Mouse (Mus musculus): ENCODE measurements around the gene Scrn2. TPM values are rescaled to one million over a fixed set of nuclear protein-coding genes. Genes with fewer than 3 reads are reported as not detected.

Gene Scrn2
- polyA plus RNA-seq, 1 experiment from 2014 or later: 8.6 TPM

- H3K9me3 ChIP-seq (ENCODE audit: control insufficient read depth, low read length): no peaks in the 10 kb centered on the region
- H3K9ac ChIP-seq (replicated peaks; ENCODE audit: low read depth, low read length): peak overlapping the region; percentile 53
- peak overlapping the region; percentile 46 for H3K4me3 ChIP-seq (ENCODE audit: low read depth, low read length)
- ATAC-seq (ENCODE audit: low read depth): no peak
- WGBS: 23% methylated on average over 15 of the region's 15 CpGs
- H3K27ac ChIP-seq (ENCODE audit: low read depth, low read length): peak overlapping the region; percentile 41
- H3K4me1 ChIP-seq (ENCODE audit: control insufficient read depth, insufficient read depth, low read length): peaks cover 3% of the 10 kb centered on the region; the same call in 1 of the 2 replicates
- peak overlapping the region; percentile 78 for H3K4me2 ChIP-seq (ENCODE audit: low read depth, low read length)
- no peaks in the 10 kb centered on the region; the same call in 1 of the 2 replicates for H3K36me3 ChIP-seq (ENCODE audit: control insufficient read depth, insufficient read depth, low read length)
- no peaks in the 10 kb centered on the region for H3K27me3 ChIP-seq (ENCODE audit: control insufficient read depth, insufficient read depth, low read length)
Measured at GRCm38 (mm10) chr11:97030426-97030825, 688 bp downstream of the Scrn2 start.

- WGBS: 79% methylated on average over 12 of the region's 12 CpGs
- no peak overlapping the region for H3K4me2 ChIP-seq (ENCODE audit: low read depth, low read length)
- no peak overlapping the region for H3K4me3 ChIP-seq (ENCODE audit: low read depth, low read length)
- no peaks in the 10 kb centered on the region for H3K4me1 ChIP-seq (ENCODE audit: control insufficient read depth, insufficient read depth, low read length)
- no peaks in the 10 kb centered on the region; the same call in 1 of the 2 replicates for H3K36me3 ChIP-seq (ENCODE audit: control insufficient read depth, insufficient read depth, low read length)
- H3K9ac ChIP-seq (replicated peaks; ENCODE audit: low read depth, low read length): no peak overlapping the region
- no peak overlapping the region for H3K27ac ChIP-seq (ENCODE audit: low read depth, low read length)
- no peaks in the 10 kb centered on the region for H3K27me3 ChIP-seq (ENCODE audit: control insufficient read depth, insufficient read depth, low read length)
- no peaks in the 10 kb centered on the region for H3K9me3 ChIP-seq (ENCODE audit: control insufficient read depth, low read length)
- no peak for ATAC-seq (ENCODE audit: low read depth)
Measured at GRCm38 (mm10) chr11:97031977-97032376, 2.2 kb downstream of the Scrn2 start.

GRCm38 (mm10) chr11:97032499-97032898 is 2.8 kb downstream of the Scrn2 start:
- Histone ChIP-seq H3K27ac (ENCODE audit: low read depth, low read length) (no peak overlapping the region), H3K36me3 (ENCODE audit: control insufficient read depth, insufficient read depth, low read length) (no peaks in the 10 kb centered on the region; the same call in 1 of the 2 replicates), H3K4me3 (ENCODE audit: low read depth, low read length) (no peak overlapping the region), H3K9ac (replicated peaks; ENCODE audit: low read depth, low read length) (no peak overlapping the region), H3K27me3 (ENCODE audit: control insufficient read depth, insufficient read depth, low read length) (no peaks in the 10 kb centered on the region), H3K4me1 (ENCODE audit: control insufficient read depth, insufficient read depth, low read length) (no peaks in the 10 kb centered on the region), H3K9me3 (ENCODE audit: control insufficient read depth, low read length) (no peaks in the 10 kb centered on the region), H3K4me2 (ENCODE audit: low read depth, low read length) (no peak overlapping the region)
- ATAC-seq (ENCODE audit: low read depth): no peak
- WGBS: 98% methylated on average over 4 of the region's 4 CpGs

- ATAC-seq (ENCODE audit: low read depth): no peak
- Histone ChIP-seq H3K27ac (ENCODE audit: low read depth, low read length) (no peak overlapping the region), H3K4me1 (ENCODE audit: control insufficient read depth, insufficient read depth, low read length) (no peaks in the 10 kb centered on the region), H3K4me3 (ENCODE audit: low read depth, low read length) (no peak overlapping the region), H3K36me3 (ENCODE audit: control insufficient read depth, insufficient read depth, low read length) (no peaks in the 10 kb centered on the region; the same call in 1 of the 2 replicates), H3K9me3 (ENCODE audit: control insufficient read depth, low read length) (no peaks in the 10 kb centered on the region), H3K4me2 (ENCODE audit: low read depth, low read length) (no peak overlapping the region), H3K27me3 (ENCODE audit: control insufficient read depth, insufficient read depth, low read length) (no peaks in the 10 kb centered on the region), H3K9ac (replicated peaks; ENCODE audit: low read depth, low read length) (no peak overlapping the region)
- 92% methylated on average over 4 of the region's 4 CpGs for WGBS
Measured at GRCm38 (mm10) chr11:97033781-97034180, 4.0 kb downstream of the Scrn2 start.

GRCm38 (mm10) chr11:97036141-97036540 is 6.4 kb downstream of the Scrn2 start:
- ATAC-seq (ENCODE audit: low read depth): no peak
- WGBS: 91% methylated on average over 5 of the region's 5 CpGs
- H3K4me3 ChIP-seq (ENCODE audit: low read depth, low read length): no peak overlapping the region

GRCm38 (mm10) chr11:97038881-97039280 is 9.1 kb downstream of the Scrn2 start:
- 63% methylated on average over 7 of the region's 7 CpGs for WGBS
- no peak overlapping the region for H3K9ac ChIP-seq (replicated peaks; ENCODE audit: low read depth, low read length)
- H3K36me3 ChIP-seq (ENCODE audit: control insufficient read depth, insufficient read depth, low read length): no peaks in the 10 kb centered on the region
- no peak overlapping the region for H3K4me3 ChIP-seq (ENCODE audit: low read depth, low read length)
- H3K27me3 ChIP-seq (ENCODE audit: control insufficient read depth, insufficient read depth, low read length): no peaks in the 10 kb centered on the region
- H3K27ac ChIP-seq (ENCODE audit: low read depth, low read length): no peak overlapping the region
- no peak for ATAC-seq (ENCODE audit: low read depth)
- H3K9me3 ChIP-seq (ENCODE audit: control insufficient read depth, low read length): no peaks in the 10 kb centered on the region
- H3K4me1 ChIP-seq (ENCODE audit: control insufficient read depth, insufficient read depth, low read length): peaks cover 8% of the 10 kb centered on the region; the same call in 1 of the 2 replicates
- H3K4me2 ChIP-seq (ENCODE audit: low read depth, low read length): no peak overlapping the region

More at GRCm38 (mm10) chr11:97036141-97036540, 6.4 kb downstream of the Scrn2 start:
- H3K36me3 ChIP-seq (ENCODE audit: control insufficient read depth, insufficient read depth, low read length): no peaks in the 10 kb centered on the region; the same call in 1 of the 2 replicates
- H3K4me1 ChIP-seq (ENCODE audit: control insufficient read depth, insufficient read depth, low read length): no peaks in the 10 kb centered on the region
- H3K4me2 ChIP-seq (ENCODE audit: low read depth, low read length): no peak overlapping the region
- no peaks in the 10 kb centered on the region for H3K9me3 ChIP-seq (ENCODE audit: control insufficient read depth, low read length)
- H3K27ac ChIP-seq (ENCODE audit: low read depth, low read length): no peak overlapping the region
- H3K9ac ChIP-seq (replicated peaks; ENCODE audit: low read depth, low read length): no peak overlapping the region
- H3K27me3 ChIP-seq (ENCODE audit: control insufficient read depth, insufficient read depth, low read length): no peaks in the 10 kb centered on the region

GRCm38 (mm10) chr11:97040301-97041021 is 10.7 kb downstream of the Scrn2 start:
- H3K9me3 ChIP-seq (ENCODE audit: control insufficient read depth, low read length): no peaks in the 10 kb centered on the region
- 54% methylated on average over 12 of the region's 12 CpGs for WGBS
- no peak overlapping the region for H3K27ac ChIP-seq (ENCODE audit: low read depth, low read length)
- H3K9ac ChIP-seq (replicated peaks; ENCODE audit: low read depth, low read length): no peak overlapping the region; the same call in 1 of the 2 replicates
- peak overlapping the region; percentile 62; the same call in 1 of the 2 replicates for H3K4me3 ChIP-seq (ENCODE audit: low read depth, low read length)
- H3K27me3 ChIP-seq (ENCODE audit: control insufficient read depth, insufficient read depth, low read length): no peaks in the 10 kb centered on the region
- no peak for ATAC-seq (ENCODE audit: low read depth)
- no peaks in the 10 kb centered on the region; the same call in 1 of the 2 replicates for H3K36me3 ChIP-seq (ENCODE audit: control insufficient read depth, insufficient read depth, low read length)
- peak overlapping the region; percentile 71 for H3K4me2 ChIP-seq (ENCODE audit: low read depth, low read length)
- peaks cover 8% of the 10 kb centered on the region; the same call in 1 of the 2 replicates for H3K4me1 ChIP-seq (ENCODE audit: control insufficient read depth, insufficient read depth, low read length)

GRCm38 (mm10) chr11:97041022-97041899 is 11.5 kb downstream of the Scrn2 start, which contains the start of the genes Lrrc46 and Mrpl10:
Gene Lrrc46 (minus strand): TSS chr11:97041407.
Gene Mrpl10 (plus strand): TSS chr11:97041560.
- Histone ChIP-seq H3K27ac (ENCODE audit: low read depth, low read length) (peak within 1 kb of the TSS; percentile 55; the same call in 1 of the 2 replicates), H3K9ac (replicated peaks; ENCODE audit: low read depth, low read length) (peak within 1 kb of the TSS; percentile 81), H3K4me1 (ENCODE audit: control insufficient read depth, insufficient read depth, low read length) (peaks cover 8% of the 10 kb centered on the region; the same call in 1 of the 2 replicates), H3K9me3 (ENCODE audit: control insufficient read depth, low read length) (no peaks in the 10 kb centered on the region), H3K27me3 (ENCODE audit: control insufficient read depth, insufficient read depth, low read length) (no peaks in the 10 kb centered on the region), H3K4me2 (ENCODE audit: low read depth, low read length) (peak within 1 kb of the TSS; percentile 82), H3K36me3 (ENCODE audit: control insufficient read depth, insufficient read depth, low read length) (no peaks in the 10 kb centered on the region; the same call in 1 of the 2 replicates), H3K4me3 (ENCODE audit: low read depth, low read length) (peak within 1 kb of the TSS; percentile 62)
- WGBS: under 1% methylated on average over 46 of the region's 48 CpGs
- peak; percentile 88 for ATAC-seq (ENCODE audit: low read depth)

All from neural tube, embryonic 14.5 days (tissue).